Mouse (Mus musculus) heart, adult 10 weeks (tissue): ENCODE measurements around the gene Mif. TPM values are rescaled to one million over a fixed set of nuclear protein-coding genes. Genes with fewer than 3 reads are reported as not detected.

Experiments used
- polyA plus RNA-seq: library from polyadenylated mRNA; stranded (reverse); fragments of 350-450 nt; fragmentation: Illumina TruSeq; extraction: RNeasy Lipid Tissue Mini Kit (QIAGEN cat#74804); gene quantifications from one replicate; pipeline ENCODE4 v1.2.3, GENCODE M21; 2014; ENCODE audit warnings: low read depth, low replicate concordance

The Mif gene
- polyA plus RNA-seq = 174 TPM

DNA sequence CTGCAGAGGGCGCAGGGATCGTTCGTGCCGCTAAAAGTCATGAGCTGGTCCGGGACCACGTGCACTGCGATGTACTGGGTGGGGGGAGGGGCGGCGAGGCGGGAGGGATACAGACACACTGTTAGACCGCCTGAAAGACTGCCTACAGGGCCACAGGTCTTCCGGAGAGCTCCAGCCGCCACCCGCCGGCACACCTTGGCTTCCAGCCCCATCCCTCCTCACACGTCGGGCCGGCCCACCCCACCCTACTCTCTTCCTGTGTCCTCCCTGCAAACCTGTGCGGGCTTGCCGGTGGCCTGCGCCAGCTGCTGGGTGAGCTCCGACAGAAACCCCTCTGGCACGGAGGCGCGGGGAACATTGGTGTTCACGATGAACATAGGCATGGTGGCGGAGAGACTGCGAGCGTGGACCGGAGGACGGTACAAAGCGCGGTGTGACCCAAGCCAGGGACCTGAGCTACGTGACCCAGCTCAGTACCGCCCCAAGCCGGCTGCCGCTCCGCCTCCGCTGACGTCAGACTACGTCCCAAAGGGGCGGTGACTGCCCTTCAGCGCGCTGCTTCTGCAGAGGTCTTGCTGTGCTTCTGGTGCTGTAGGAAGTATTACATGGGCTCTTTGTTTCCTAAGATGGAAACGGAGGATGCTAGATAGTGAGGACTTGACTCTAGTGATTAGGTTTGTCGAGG lies at the start of gene Mif:
Gene Mif, minus strand, starts transcription at position 455 of the 685 bp plus-strand sequence.

DNA sequence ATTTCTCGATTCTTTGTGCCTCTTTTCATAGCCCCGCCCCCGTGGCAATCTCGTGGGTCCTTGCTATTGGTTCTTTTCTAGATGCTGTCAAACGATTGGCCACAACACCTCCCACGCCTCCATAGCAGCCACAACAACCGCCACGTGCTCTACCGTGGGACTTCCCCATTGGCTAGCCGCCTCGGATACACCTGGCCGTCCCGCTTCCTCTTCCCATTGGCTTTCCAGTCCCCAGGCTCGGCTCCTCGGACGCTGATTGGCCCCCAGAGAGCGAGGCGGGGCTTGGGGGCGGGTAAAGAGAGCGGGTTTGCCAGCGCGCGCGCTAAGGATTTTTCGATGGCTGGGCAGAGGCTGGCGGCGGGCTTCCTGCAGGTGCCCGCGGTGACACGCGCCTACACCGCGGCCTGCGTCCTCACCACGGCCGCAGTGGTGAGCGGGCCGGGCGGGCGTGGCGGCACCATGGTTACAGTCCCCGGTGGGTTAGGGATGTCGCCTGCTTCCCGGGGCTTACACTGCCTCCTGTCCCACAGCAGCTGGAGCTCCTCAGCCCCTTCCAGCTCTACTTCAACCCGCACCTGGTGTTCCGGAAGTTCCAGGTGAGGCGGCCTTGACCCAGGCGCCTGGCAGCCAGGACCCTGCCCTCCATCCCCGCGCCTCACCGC lies 33.2 kb upstream of the Mif start, which contains the start of gene Derl3:
Gene Derl3, plus strand, starts transcription at position 325 of the 662 bp plus-strand sequence.

DNA sequence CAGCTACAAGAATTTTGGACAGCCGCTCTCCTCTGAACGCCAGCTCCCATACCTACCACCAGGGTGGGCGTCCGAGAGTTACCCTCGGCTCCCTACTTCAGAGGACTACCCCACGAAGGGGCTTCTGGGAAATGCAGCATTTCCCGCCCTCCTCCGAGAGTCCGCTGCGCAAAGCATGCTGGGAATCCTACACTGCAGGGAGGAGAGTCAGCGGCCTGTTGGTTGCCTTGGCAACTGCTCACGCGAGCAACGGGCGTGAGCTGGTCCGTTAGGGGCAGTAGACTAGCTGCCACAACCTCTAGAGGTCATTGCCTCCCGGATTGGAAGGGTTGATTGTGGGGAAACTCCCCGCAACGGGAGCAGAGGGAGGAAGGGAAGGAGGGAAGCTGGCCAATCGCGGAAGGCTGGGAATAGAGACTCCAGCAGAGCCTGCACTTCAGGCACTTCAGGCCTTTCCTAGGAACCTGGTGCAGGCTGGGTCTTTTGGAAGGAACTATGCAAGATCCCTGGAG lies 22.7 kb downstream of the Mif start, which contains the start of gene Gstt2:
Gene Gstt2, minus strand, starts transcription at position 177 of the 512 bp plus-strand sequence.

DNA sequence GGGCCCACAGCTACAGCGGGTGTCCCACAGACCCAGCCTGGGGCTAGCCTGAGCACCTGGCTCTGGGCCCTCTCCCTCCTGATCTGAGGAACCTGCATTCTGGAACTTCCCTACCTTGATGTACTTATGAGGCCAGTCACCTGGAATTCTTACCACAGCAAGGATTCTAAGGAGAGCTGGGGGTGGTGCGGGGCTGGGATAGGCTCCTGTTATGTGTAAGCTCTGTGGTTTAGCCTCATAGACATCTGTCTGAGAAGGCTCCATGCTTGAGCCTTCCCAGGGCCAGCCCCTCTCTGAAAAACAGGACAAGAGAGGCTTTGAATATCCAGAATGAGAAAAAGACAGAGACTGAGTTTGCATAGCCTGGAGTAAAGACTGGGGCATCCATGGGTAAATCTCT lies 37.6 kb downstream of the Mif start, which contains the start of gene Gstt4:
Gene Gstt4, minus strand, starts transcription at position 101 of the 400 bp plus-strand sequence.

Other genes starting within 250 kb of the Mif start
- gene Susd2, start 216.2 kb downstream of the Mif start, polyA plus RNA-seq = 2.1 TPM
- 16.5 TPM for gene Cabin1, start 95.9 kb downstream of the Mif start, polyA plus RNA-seq
- gene Ddt, start 86.8 kb downstream of the Mif start, polyA plus RNA-seq = 148 TPM
- gene Gm20441, start 79.3 kb downstream of the Mif start, polyA plus RNA-seq = not detected
- gene Gstt3, start 78.8 kb downstream of the Mif start, polyA plus RNA-seq = 4.7 TPM
- 37.9 TPM for gene Gstt1, start 61.7 kb downstream of the Mif start, polyA plus RNA-seq
- gene Gstt4, start 37.7 kb downstream of the Mif start, polyA plus RNA-seq = not detected
- gene Gstt2, start 22.8 kb downstream of the Mif start, polyA plus RNA-seq = 20.2 TPM
- gene Derl3, start 33.2 kb upstream of the Mif start, polyA plus RNA-seq = 0.73 TPM
- gene Smarcb1, start 61.4 kb upstream of the Mif start, polyA plus RNA-seq = 25.2 TPM
- 1,332 TPM for gene Chchd10, start 72.9 kb upstream of the Mif start, polyA plus RNA-seq
- gene Mmp11, start 76.3 kb upstream of the Mif start, polyA plus RNA-seq = 9.6 TPM
- gene Gm867, start 80.4 kb upstream of the Mif start, polyA plus RNA-seq = not detected
- gene Vpreb3, start 82.8 kb upstream of the Mif start, polyA plus RNA-seq = not detected
- not detected for gene Gm5134, start 94.3 kb upstream of the Mif start, polyA plus RNA-seq
- gene Zfp280b, start 172.4 kb upstream of the Mif start, polyA plus RNA-seq = 4.6 TPM